Mouse (Mus musculus): Measurements from ENCODE around the gene Fgfr2. TPM values are rescaled to one million over a fixed set of nuclear protein-coding genes. Genes with fewer than 3 reads are reported as not detected.

The Fgfr2 gene
- total and polyA plus RNA-seq, 2 experiments from 2014 or later: 12.1 to 32.6 TPM

GRCm38 (mm10) chr7:131182685-131183084 lies 1940.5 kb downstream of the Fgfr2 start:
- no peaks in the 10 kb centered on the region for H3K9me3 ChIP-seq (ENCODE audit: low read length)

GRCm38 (mm10) chr7:131174121-131174520 lies 1949.0 kb downstream of the Fgfr2 start, which contains the start of gene 5430419D17Rik:
TSS of gene 5430419D17Rik (plus strand) at chr7:131174402.
- ATAC-seq (ENCODE audit: low FRiP score): no peak
- Histone ChIP-seq H3K9ac (replicated peaks; ENCODE audit: low read length, poor library complexity, severe bottlenecking) (no peak within 1 kb of the TSS), H3K27ac (ENCODE audit: low read depth, low read length) (no peak within 1 kb of the TSS), H3K4me2 (ENCODE audit: low read depth, low read length, poor library complexity, severe bottlenecking) (no peak within 1 kb of the TSS), H3K4me1 (ENCODE audit: insufficient read depth, low read length) (no peaks in the 10 kb centered on the region), H3K9me3 (ENCODE audit: low read length) (no peaks in the 10 kb centered on the region), H3K27me3 (ENCODE audit: insufficient read depth, low read length) (no peaks in the 10 kb centered on the region), H3K4me3 (ENCODE audit: low read depth, low read length) (no peak within 1 kb of the TSS), H3K36me3 (ENCODE audit: insufficient read depth, low read length) (no peaks in the 10 kb centered on the region)
- 82% methylated on average over 9 of the region's 9 CpGs for WGBS
- peak; percentile 19 for DNase-seq (ENCODE audit: low spot score)
- TF ChIP-seq CTCF (IDR thresholded peaks at IDR 0.05): no peak

More at GRCm38 (mm10) chr7:131182685-131183084, 1940.5 kb downstream of the Fgfr2 start:
- 40% methylated on average over 4 of the region's 4 CpGs for whole genome bisulfite sequencing
- no peak for DNase-seq (ENCODE audit: low spot score)
- ATAC-seq (ENCODE audit: low FRiP score): no peak
- peak; percentile 56 for TF ChIP-seq CTCF (IDR thresholded peaks at IDR 0.05)
- H3K9ac ChIP-seq (replicated peaks; ENCODE audit: low read length, poor library complexity, severe bottlenecking): no peak overlapping the region
- H3K27ac ChIP-seq (ENCODE audit: low read depth, low read length): no peak overlapping the region
- H3K4me3 ChIP-seq (ENCODE audit: low read depth, low read length): no peak overlapping the region
- no peaks in the 10 kb centered on the region for H3K4me1 ChIP-seq (ENCODE audit: insufficient read depth, low read length)
- no peak overlapping the region for H3K4me2 ChIP-seq (ENCODE audit: low read depth, low read length, poor library complexity, severe bottlenecking)
- H3K36me3 ChIP-seq (ENCODE audit: insufficient read depth, low read length): no peaks in the 10 kb centered on the region
- no peaks in the 10 kb centered on the region for H3K27me3 ChIP-seq (ENCODE audit: insufficient read depth, low read length)

GRCm38 (mm10) chr7:131169099-131169498 lies 1954.1 kb downstream of the Fgfr2 start:
- no peak for ATAC-seq (ENCODE audit: low FRiP score)
- no peak for TF ChIP-seq CTCF (IDR thresholded peaks at IDR 0.05)
- no peak overlapping the region for H3K4me2 ChIP-seq (ENCODE audit: low read depth, low read length, poor library complexity, severe bottlenecking)
- H3K27me3 ChIP-seq (ENCODE audit: insufficient read depth, low read length): no peaks in the 10 kb centered on the region
- no peaks in the 10 kb centered on the region for H3K9me3 ChIP-seq (ENCODE audit: low read length)
- WGBS: 66% methylated on average over 2 of the region's 2 CpGs
- H3K36me3 ChIP-seq (ENCODE audit: insufficient read depth, low read length): no peaks in the 10 kb centered on the region
- no peak overlapping the region for H3K4me3 ChIP-seq (ENCODE audit: low read depth, low read length)
- H3K27ac ChIP-seq (ENCODE audit: low read depth, low read length): no peak overlapping the region
- H3K9ac ChIP-seq (replicated peaks; ENCODE audit: low read length, poor library complexity, severe bottlenecking): no peak overlapping the region
- DNase-seq (ENCODE audit: low spot score): no peak
- no peaks in the 10 kb centered on the region for H3K4me1 ChIP-seq (ENCODE audit: insufficient read depth, low read length)

GRCm38 (mm10) chr7:131167771-131168170 lies 1955.4 kb downstream of the Fgfr2 start:
- Histone ChIP-seq H3K27ac (ENCODE audit: low read depth, low read length) (no peak overlapping the region), H3K4me3 (ENCODE audit: low read depth, low read length) (no peak overlapping the region), H3K9ac (replicated peaks; ENCODE audit: low read length, poor library complexity, severe bottlenecking) (no peak overlapping the region), H3K36me3 (ENCODE audit: insufficient read depth, low read length) (no peaks in the 10 kb centered on the region), H3K4me2 (ENCODE audit: low read depth, low read length, poor library complexity, severe bottlenecking) (no peak overlapping the region), H3K9me3 (ENCODE audit: low read length) (no peaks in the 10 kb centered on the region), H3K4me1 (ENCODE audit: insufficient read depth, low read length) (no peaks in the 10 kb centered on the region), H3K27me3 (ENCODE audit: insufficient read depth, low read length) (no peaks in the 10 kb centered on the region)
- ATAC-seq (ENCODE audit: low FRiP score) (no peak), DNase-seq (ENCODE audit: low spot score) (no peak)
- TF ChIP-seq CTCF (IDR thresholded peaks at IDR 0.05): no peak
- WGBS: 79% methylated on average over 3 of the region's 3 CpGs

- Histone ChIP-seq H3K4me2 (ENCODE audit: low read depth, low read length, poor library complexity, severe bottlenecking) (no peak overlapping the region), H3K27ac (ENCODE audit: low read depth, low read length) (no peak overlapping the region), H3K4me1 (ENCODE audit: insufficient read depth, low read length) (no peaks in the 10 kb centered on the region), H3K4me3 (ENCODE audit: low read depth, low read length) (no peak overlapping the region), H3K27me3 (ENCODE audit: insufficient read depth, low read length) (no peaks in the 10 kb centered on the region), H3K9ac (replicated peaks; ENCODE audit: low read length, poor library complexity, severe bottlenecking) (no peak overlapping the region), H3K9me3 (ENCODE audit: low read length) (no peaks in the 10 kb centered on the region), H3K36me3 (ENCODE audit: insufficient read depth, low read length) (no peaks in the 10 kb centered on the region)
- DNase-seq (ENCODE audit: low spot score): no peak
- TF ChIP-seq CTCF (IDR thresholded peaks at IDR 0.05): no peak
- 85% methylated on average over 7 of the region's 7 CpGs for WGBS
- ATAC-seq (ENCODE audit: low FRiP score): no peak
Observed at GRCm38 (mm10) chr7:131162251-131162650, 1960.9 kb downstream of the Fgfr2 start.

- Histone ChIP-seq H3K27me3 (ENCODE audit: insufficient read depth, low read length) (no peaks in the 10 kb centered on the region), H3K4me2 (ENCODE audit: low read depth, low read length, poor library complexity, severe bottlenecking) (no peak overlapping the region), H3K36me3 (ENCODE audit: insufficient read depth, low read length) (no peaks in the 10 kb centered on the region), H3K4me3 (ENCODE audit: low read depth, low read length) (no peak overlapping the region), H3K4me1 (ENCODE audit: insufficient read depth, low read length) (no peaks in the 10 kb centered on the region), H3K9me3 (ENCODE audit: low read length) (no peaks in the 10 kb centered on the region), H3K9ac (replicated peaks; ENCODE audit: low read length, poor library complexity, severe bottlenecking) (no peak overlapping the region), H3K27ac (ENCODE audit: low read depth, low read length) (no peak overlapping the region)
- no peak for TF ChIP-seq CTCF (IDR thresholded peaks at IDR 0.05)
- ATAC-seq (ENCODE audit: low FRiP score) (no peak), DNase-seq (ENCODE audit: low spot score) (no peak)
- 88% methylated on average over 5 of the region's 5 CpGs for WGBS
Observed at GRCm38 (mm10) chr7:131153044-131153443, 1970.1 kb downstream of the Fgfr2 start.

Data from midbrain, postnatal 0 days (tissue).